Mouse (Mus musculus) neural tube, embryonic 10.5 days (tissue): ENCODE measurements around the gene Kcnk13.
A peak's percentile ranks its signal among the peaks of the same experiment; 100 is the strongest.
"Not testable (repeated sequence)": the region's sequence is repeated elsewhere in the genome, so short reads cannot be mapped to it uniquely, and the experiment has no call there.

ENCODE experiments used
- DNase-seq: peaks from one replicate; pipeline ENCODE4 v3.0.0-alpha.2; 2017; ENCODE audit warnings: low spot score; ENCODE audit errors: extremely low spot score

Kcnk13 gene

DNA sequence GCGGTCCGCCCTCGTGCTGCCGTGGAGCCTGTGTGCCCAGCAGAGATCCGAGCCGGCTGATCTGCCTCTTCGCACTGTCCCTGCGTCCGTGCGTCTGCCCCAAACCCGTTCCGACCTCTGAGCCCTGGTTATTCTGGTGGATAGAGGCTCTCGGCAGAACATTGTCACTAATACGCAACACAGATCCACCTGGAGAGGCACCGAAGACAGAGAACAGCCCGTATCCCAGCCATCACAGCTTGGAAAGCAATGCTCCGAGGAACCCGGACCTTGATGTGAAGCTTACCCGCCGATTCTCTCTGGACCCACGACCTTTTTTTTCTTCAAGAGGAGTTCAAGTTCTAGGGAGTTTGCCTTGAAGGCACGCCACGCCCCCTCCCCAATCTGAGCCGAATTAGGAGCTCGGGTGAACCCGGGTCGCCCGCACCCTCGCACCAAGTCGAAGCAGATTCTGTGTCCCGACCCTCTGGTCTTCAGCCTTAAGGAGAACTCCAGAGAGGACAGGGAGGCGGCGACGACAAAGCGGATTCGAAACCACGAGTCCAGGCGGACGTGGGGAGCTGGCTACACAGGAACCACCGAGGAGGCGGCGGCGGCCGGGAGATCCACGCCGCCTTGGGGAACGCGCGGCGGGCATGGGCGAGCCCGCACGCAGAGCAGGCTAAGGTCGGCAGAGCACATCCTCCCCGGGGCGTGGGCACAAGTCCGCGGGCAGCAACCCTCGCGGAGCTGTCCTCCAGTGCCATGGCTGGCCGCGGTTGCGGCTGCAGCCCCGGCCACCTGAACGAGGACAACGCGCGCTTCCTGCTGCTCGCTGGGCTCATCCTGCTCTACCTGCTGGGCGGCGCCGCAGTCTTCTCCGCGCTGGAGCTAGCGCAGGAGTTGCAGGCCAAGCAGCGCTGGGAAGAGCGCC lies 1.2 kb downstream of the Kcnk13 start:
- peak; percentile 61 for DNase-seq

DNA sequence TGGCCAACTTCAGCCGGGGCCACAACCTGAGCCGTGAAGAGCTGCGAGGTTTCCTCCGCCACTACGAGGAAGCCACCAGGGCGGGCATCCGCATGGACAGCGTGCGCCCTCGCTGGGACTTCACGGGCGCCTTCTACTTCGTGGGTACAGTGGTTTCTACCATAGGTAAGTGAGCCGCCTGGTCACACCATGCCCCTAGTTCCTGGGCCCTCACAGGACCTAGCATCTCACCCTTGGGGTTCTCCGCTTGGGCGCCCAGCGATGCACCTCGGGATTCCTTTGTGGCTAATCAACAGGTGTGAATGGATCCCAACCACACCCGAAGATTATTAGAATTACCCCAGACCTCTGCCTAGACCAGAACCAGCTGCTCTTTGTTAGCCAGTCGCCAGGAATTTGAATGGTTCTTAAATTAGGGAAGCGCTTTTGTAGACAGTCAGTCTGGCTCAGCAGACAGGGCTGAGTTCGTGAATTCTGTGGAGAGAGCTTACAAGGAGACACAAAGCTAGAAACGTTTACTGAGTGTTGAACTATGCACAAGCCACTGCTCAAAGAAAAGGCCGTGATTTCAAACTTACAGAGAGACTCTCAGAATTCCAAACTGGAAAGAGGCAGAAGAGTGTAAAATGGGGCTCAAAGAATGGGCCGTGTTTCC lies 1.9 kb downstream of the Kcnk13 start:
- peak; percentile 36 for DNase-seq

DNA sequence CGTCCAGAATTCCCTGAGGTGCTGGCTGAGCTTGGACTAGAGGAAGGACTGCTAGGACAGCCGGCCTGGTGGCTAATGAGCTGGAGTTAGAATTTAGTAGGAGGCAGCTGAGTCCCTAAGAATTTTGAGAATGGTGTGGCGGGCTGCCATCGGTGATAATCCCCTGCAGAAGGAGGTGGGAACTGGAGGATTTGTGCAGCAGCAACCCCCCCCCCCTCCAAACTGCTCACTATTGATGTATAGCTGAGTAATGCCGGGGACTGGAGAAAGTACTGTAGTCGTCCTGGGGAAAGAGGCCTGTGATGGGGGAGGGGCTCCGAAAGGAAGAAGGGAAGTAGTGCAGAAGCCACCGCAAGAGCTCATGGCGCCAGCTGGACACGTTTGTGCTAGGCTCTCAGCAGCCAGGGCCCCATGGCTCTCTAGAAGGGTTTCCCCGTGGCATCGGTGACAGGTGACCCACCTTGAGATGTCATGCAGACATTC lies 2.6 kb downstream of the Kcnk13 start:
- no peak for DNase-seq

DNA sequence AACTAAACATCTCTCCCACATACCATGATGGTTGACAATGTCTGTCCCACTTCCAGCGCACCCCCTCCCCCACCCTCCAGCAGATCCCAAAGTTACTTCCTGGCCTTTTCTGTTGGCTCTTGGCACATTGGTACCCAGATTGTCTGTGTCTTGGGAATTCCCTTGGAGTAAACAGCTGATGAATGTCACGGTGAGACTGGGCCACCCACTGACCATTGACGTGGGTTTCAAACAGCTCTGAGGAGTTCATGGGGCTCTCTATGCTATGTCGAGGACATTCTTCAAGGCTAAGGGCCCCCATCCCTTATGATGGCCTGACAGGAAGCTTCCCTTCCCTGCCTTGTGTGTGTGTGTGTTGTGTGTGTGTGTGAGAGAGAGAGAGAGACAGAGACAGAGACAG lies 5.6 kb downstream of the Kcnk13 start:
- DNase-seq = no peak

DNA sequence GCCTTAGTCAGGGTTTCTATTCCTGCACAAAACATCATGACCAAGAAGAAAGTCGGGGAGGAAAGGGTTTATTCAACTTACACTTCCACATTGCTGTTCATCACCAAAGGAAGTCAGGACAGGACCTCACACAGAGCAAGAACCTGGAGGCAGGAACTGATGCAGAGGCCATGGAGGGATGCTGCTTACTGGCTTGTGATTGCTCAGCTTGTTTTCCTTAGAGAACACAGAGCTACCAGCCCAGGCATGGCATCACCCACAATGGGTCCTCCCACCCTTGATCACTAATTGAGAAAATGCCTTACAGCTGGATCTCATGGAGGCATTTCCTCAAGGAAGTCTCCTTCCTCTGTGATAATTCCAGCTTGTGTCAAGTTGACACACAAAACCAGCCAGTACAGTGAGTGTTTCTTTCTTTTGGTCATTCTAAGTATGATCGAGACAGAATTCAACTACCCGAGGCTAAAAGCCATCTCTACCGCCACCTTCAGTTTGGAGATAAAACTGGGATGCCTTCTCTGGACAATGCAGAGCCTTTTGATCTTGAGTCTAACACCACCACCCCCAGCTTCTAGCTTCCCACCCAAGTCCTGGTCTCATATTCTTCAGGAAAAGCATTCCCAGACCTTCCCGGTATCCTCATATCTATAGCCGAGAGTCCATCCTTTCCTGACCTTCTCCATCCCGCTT lies 7.1 kb downstream of the Kcnk13 start:
- DNase-seq = not testable (repeated sequence)

DNA sequence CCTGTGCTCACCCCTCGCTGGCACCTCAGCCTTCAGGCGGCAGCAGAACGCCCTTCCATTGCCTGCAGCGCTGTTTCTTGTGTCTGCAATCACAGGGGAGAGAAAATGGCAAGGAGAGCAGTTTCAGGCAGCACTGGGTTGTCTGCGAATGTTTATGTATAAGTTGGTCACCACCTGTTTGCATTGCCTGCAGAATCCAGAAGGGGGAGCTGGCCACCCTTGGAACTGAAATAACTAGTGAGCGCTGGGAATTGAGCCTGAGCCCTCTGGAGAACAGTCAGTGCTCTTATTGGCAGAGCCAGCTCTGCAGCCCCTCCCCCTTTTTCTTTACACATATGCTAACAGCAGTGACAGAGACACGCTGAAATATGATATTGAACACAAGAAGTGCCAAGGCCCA lies 8.5 kb downstream of the Kcnk13 start:
- DNase-seq = no peak

DNA sequence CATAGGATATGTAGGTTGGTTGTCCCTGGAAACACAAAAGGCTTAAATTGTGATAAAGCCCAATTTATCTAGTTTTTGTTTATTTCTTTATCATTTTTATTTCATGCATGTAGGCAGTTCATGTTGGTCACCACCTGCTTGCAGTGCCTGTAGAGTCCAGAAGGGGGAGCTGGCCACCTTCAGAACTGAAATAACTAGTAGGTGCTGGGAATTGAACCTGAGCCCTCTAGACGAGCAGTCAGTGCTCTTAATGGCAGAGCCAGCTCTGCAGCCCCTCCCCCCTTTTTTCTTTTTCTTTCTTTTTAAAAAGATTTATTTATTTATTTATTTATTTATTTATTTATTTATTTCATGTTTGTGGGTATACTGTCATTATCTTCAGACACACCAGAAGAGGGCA lies 9.4 kb downstream of the Kcnk13 start:
- no peak for DNase-seq

DNA sequence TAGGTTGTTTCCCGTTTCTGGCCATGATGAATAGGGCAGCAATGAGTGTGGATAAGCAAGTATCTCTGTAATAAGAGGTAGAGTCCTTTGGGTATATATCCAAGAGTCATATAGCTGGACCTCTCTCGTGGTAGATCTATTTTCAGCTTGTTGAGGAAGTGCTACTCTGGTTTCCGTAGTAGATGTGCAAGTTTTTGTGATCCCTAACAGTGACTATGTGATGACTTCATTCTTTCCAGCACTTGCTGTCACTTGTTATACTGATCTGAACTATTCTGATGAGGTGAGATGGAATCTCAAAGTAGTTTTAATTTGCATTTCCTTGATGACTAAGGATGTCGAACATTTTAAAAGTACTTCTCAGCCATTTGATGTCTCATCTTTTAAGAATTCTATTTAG lies 15.2 kb downstream of the Kcnk13 start:
- DNase-seq = no peak

DNA sequence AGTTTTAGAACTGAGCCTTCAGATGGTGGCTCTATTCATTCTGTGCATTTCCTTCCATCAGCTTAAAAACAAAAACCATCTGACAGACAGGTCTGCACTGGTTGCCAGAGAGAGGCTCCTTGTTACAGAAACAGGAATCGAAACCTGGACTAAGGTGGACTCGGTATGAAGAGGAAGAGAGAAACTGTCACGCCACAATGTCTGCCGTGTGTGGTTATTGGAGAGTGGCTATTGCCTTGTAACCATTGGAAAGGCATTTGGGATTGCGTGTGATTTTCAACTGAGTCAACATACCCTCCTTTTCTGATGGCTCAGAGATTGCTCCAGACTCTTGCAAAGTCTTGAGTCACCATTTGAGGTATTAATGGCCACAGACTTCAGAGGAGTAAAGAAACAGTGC lies 22.5 kb downstream of the Kcnk13 start:
- no peak for DNase-seq

DNA sequence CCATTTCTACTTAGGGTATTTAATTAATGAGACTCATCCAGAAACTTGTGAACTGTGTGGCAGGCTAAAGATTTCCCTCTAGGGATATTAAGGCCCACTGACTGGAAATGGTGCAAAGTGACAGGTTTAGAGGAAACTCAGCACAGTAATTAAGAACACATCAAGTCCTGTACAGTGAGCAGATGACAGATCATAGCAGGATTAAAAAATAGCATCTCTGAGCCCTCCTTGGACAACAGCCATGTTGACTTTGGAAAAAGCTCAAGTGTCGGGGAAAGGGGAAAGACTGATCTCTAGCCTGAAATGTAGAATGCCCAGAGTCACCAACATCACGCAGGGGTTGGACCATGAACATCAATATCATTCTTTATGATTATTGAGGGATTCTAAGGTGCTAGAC lies 23.8 kb downstream of the Kcnk13 start:
- no peak for DNase-seq

DNA sequence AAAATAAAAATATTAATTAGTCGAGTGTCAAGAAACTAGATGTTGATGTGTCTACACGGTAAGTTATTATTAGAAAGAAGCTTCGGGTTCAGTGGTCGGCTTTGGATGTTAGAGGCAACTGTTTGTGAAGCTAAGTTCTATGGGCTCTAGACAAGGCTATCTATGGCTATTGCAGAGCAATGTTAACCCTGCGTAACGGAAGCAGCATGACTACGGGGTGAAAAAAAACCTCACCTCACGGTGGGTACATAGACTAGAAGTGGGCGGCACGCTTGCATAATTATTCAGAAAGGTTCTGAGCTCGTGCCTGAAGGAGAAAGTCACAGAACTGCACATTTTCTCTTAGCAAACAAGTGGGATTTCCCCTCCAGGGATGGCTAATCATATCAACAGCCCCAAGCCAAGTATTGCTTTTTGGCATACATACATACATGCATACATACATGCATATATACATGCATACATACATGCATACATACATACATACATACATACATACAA lies 28.1 kb downstream of the Kcnk13 start:
- DNase-seq = no peak

DNA sequence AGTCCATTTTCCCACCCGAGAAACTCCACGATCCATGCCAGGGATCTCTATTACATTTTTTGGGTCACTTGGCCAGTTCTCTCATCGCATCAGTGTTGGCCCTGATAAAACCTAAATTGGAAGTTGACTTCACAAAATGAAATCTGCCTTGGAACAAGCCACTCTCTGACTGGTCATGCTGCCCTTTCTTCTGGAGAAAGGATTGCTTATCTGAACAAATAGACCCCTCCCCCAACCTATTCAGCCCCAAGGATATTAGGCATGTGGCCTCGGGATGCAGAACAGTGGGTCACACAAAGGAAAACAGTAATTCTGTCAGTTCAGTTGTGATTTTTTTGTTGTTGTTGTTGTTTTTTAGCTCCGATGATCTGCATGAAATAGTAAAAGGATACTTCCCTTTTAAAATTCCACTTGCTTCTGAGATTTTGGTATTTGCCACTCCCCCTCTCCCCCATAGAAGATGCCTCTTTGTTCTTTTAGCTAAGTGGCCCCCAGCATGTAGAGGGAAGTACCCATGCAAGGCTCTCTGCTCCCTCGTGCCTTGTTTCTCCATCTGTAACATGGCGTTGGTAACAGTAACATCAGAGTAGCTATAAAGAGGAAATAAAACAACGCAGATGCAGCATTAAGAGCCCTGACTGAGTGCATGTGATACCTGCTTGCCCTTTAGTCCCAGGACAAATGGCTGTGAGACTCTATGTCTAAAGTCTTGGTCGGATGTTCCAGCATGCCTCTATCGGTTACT lies 29.0 kb downstream of the Kcnk13 start:
- DNase-seq = no peak

DNA sequence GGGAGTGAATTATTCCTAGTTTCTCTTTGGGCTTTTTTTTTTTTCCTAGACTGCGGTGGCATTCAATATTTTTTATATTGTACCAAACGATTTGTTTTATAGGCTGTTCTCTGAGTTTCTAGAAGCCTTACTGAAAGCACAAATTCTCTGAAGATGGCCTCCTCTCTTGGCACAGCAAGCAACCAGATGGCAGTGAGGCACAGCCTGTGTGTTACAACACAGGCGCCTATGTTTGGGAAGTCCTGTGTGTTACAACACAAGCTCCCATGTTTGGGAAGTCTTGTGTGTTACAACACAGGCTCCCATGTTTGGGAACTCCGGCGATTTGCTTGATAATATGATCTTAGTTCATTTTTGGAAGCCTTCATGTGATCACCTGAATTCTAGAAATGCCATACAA lies 31.7 kb downstream of the Kcnk13 start:
- DNase-seq = no peak

DNA sequence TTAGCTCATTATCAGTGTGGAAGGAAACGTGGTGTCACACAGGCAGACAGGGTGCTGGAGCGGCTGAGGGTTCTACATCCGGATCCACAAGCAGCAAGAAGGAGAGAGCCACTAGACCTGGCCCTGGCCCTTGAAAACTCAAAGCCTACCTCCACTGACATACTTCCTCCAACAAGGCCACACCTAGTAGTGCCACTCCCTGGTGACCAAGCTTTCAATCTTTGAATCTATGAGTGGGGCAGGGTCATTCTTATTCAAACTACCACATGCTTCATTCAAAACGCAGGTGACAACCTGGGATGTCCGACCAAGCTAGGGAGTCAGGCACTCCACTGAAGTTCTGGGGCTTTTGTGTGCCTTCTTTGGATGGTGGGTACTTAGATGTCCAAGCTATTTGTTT lies 35.4 kb downstream of the Kcnk13 start:
- DNase-seq = no peak

DNA sequence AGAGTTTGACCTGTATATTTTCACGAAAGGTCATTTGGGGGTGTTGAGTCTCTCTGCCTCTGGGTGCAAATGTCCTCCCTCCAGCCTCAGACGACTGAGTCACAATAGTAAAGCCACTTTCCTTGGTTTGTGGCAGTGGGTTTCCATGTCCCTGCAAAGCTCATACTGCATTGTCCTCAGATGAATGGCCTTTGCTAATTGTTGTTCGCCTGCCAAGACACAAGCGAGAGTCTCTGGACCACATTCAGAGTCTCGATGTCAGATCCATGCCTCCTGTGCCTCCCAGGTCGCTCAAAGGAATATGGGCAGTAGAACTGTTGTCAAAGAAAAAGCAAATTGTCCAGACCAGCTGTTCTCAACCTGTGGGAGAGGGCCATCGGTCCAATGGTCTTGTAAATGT lies 36.1 kb downstream of the Kcnk13 start:
- no peak for DNase-seq

DNA sequence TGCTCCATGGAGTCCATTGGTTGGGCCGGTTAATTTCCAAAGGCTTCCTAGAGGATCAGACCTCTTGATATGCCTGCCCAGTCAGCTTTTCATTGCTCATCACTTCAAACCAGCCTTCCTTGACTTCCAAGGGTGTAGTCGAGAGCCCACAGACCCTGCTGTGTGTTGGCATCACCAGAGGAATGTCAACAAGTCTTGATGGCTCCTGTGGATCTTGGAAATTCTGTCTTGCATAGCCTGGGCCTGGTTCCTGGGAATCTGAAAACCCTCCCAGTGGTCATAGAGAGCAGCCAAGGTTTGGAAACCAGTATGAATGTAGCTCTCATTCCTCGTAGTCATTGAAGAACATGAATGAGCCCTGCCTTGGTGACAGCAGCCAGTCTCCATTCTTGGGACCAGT lies 36.9 kb downstream of the Kcnk13 start:
- DNase-seq = no peak

DNA sequence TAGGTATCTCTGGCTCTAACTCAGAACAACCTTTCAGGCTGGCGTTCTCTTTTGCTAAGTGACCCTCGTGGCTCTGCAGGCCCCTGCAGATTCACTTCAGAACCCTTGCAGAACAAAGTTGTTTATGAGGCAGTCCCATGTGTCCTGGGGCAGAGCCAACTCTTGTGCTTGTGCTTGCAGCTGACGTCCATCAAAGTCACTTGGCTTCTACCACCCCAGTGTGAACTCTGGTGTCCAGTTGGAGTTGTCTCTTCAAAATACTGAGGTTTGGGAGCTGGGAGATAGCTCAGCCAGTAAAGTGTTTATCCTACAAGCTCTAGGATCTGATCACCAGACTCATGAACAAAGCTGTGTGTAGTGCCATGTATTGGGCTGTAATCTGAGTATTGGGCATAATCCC lies 37.6 kb downstream of the Kcnk13 start:
- DNase-seq = no peak

DNA sequence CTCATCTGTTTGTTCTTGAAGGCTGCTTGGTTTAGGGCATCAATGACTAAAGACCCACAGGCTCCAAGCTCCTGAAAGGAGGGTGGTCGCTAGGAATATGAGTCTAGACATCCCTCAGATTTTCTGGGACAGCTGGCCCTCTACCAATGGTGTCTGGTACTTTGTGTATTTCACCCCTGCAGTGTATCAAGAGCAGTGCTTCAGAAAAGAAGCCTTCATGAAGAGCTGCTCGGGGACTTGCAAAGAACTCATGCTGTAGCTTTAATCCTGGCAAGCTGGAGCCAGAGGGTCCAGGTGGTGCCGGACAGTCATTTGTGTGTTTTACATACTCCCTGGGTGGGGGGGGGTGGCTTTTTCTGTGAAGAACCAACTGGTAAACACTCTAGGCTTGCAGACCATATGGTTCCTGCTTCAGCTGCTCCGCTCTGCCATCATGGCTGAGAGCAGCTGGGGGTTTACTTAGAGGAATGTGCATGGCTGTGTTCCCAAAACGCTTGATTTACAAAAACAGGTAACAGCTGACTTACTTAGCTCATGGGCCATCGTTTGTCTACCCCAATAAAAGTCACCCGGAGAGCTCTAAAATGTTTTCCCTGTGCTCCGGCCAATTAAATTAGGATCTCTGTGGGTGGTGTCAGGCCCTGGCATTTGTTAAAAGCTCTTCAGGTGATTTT lies 38.8 kb downstream of the Kcnk13 start:
- no peak for DNase-seq

DNA sequence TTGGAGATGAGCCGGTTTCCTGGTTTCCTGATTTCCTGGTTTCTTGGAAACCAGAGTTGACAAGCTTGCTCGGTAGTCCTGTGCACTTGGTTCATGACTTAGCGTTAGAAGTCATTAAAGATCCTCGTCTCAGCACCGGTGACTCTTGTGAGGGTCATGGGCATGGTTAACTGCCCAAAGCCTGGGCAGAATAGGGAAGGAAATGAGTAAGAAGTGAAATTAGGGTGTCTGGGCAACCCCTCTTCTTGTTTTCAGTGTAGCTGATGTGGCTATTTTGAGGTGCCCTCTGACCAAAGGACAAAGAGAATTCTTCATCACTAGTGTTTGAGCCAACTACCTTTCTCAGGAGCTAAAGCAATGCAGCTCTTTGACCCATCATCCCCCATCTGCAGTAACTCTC lies 41.0 kb downstream of the Kcnk13 start:
- no peak for DNase-seq

DNA sequence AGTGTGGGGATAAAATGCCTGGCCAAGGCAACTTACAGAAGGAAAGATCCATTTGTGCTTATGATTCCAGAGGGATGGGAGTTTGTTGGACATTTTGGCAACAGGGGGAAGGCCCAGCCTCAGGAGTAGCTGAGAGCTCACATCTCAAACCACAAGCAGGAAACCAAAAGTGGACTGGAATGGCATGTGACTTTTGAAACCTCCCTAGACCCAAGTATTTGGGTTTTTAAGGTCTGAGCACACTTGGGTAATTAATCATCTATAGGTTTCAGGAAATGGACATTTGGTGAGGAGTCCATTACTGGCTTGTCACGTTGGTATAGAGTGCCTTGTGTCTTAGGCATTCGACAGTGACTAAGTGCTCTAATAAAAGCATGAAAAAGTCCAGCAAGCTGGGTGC lies 42.4 kb downstream of the Kcnk13 start:
- DNase-seq = no peak

DNA sequence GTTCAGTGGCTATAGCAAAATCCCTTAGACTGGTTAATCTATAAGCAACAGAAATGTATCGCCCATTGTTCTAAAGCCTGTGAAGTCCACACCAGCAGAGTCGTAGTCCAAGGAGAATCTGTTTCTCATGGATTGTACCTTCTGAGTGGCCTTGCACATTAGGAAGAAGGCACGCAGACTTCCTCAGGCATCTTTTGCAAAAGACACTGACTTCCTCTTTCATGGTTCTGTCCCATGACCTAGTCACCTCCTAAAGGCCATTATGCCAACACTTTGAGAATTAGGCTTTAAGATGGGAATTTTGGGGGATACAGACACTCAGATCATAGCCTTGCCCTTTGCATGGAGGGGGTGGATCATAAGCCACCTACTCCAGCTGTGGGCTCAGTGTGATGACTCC lies 48.5 kb downstream of the Kcnk13 start:
- DNase-seq = no peak
